Mouse (Mus musculus) mouse trophoblast stem cell (cell line): ENCODE data around the gene Clcnkb.

ENCODE experiments used
- in situ Hi-C, 2 experiments: fragments of 300-500 bp; cut with MseI, MboI; formaldehyde crosslinking; loops; 2 replicates in 1 of 2; 3 replicates in 1 of 2; pipeline ENCODE4 v1.15.1; 2025

Clcnkb gene

GRCm38 (mm10) chr4:141357811-141358210 lies 58.0 kb downstream of the Clcnkb start:
- in situ Hi-C loops: no loop called here
